Mouse (Mus musculus) lung, postnatal 25 days (tissue): ENCODE data around the gene Afmid.
"Not testable (repeated sequence)": the region's sequence is repeated elsewhere in the genome, so short reads cannot be mapped to it uniquely, and the experiment has no call there.

Experiments used
- DNase-seq: peaks from one replicate; pipeline ENCODE4 v3.0.0; 2022; ENCODE audit warnings: low spot score

Gene Afmid

GRCm38 (mm10) chr11:117824060-117824969 lies 1.4 kb upstream of the Afmid start:
- peak; percentile 85 for DNase-seq

GRCm38 (mm10) chr11:117826164-117826563 lies 440 bp downstream of the Afmid start:
- no peak for DNase-seq

- no peak for DNase-seq
Measured at GRCm38 (mm10) chr11:117826916-117827315, 1.2 kb downstream of the Afmid start.

- DNase-seq, result no peak
Measured at GRCm38 (mm10) chr11:117827386-117827785, 1.7 kb downstream of the Afmid start.

GRCm38 (mm10) chr11:117828149-117828887 lies 2.6 kb downstream of the Afmid start:
- peak; percentile 63 for DNase-seq

GRCm38 (mm10) chr11:117828888-117829604 lies 3.3 kb downstream of the Afmid start:
- DNase-seq, result no peak

- DNase-seq, result no peak
Measured at GRCm38 (mm10) chr11:117829671-117830215, 4.0 kb downstream of the Afmid start.

GRCm38 (mm10) chr11:117830401-117830800 lies 4.7 kb downstream of the Afmid start:
- DNase-seq, result no peak

GRCm38 (mm10) chr11:117832086-117832969 lies 6.6 kb downstream of the Afmid start:
- DNase-seq, result peak; percentile 76

- not testable (repeated sequence) for DNase-seq
Measured at GRCm38 (mm10) chr11:117833509-117833908, 7.8 kb downstream of the Afmid start.

GRCm38 (mm10) chr11:117834086-117834485 lies 8.4 kb downstream of the Afmid start:
- DNase-seq, result no peak

- DNase-seq, result no peak
Measured at GRCm38 (mm10) chr11:117836306-117836705, 10.6 kb downstream of the Afmid start.

- no peak for DNase-seq
Measured at GRCm38 (mm10) chr11:117838572-117838971, 12.8 kb downstream of the Afmid start.

GRCm38 (mm10) chr11:117839021-117839420 lies 13.3 kb downstream of the Afmid start:
- DNase-seq, result no peak

GRCm38 (mm10) chr11:117840910-117841309 lies 15.2 kb downstream of the Afmid start:
- no peak for DNase-seq

- no peak for DNase-seq
Measured at GRCm38 (mm10) chr11:117843434-117843833, 17.7 kb downstream of the Afmid start.

GRCm38 (mm10) chr11:117844997-117845396 lies 19.3 kb downstream of the Afmid start:
- DNase-seq, result no peak

GRCm38 (mm10) chr11:117845651-117846050 lies 19.9 kb downstream of the Afmid start:
- no peak for DNase-seq

- DNase-seq, result no peak
Measured at GRCm38 (mm10) chr11:117846640-117847039, 20.9 kb downstream of the Afmid start.

GRCm38 (mm10) chr11:117847593-117848215 lies 22.0 kb downstream of the Afmid start:
- DNase-seq, result no peak
